Mouse (Mus musculus) CH12.LX (cell line): ENCODE results near the gene Cops3. TPM values are rescaled to one million over a fixed set of nuclear protein-coding genes. Genes with fewer than 3 reads are reported as not detected.
A peak's percentile ranks its signal among the peaks of the same experiment; 100 is the strongest.

Experiments used
- DNase-seq: peaks from one replicate; pipeline ENCODE4 v3.0.0-alpha.2; 2013; ENCODE audit errors: extremely low read depth
- H3K27ac ChIP-seq: 2 replicates; pipeline ENCODE4 v1.5.1; 2012; ENCODE audit warnings: low read depth, mild to moderate bottlenecking, control low read depth, moderate library complexity; ENCODE audit not compliant: insufficient read depth
- H3K27me3 ChIP-seq: replicated peaks from 2 replicates; pipeline ENCODE3; 2012; ENCODE audit warnings: inconsistent platforms
- H3K36me3 ChIP-seq, 2 experiments: replicated peaks in 1 of 2; 2 replicates each; pipeline versions ENCODE3 to v1.6.1; 2012; ENCODE audit warnings: inconsistent platforms in 1 of 2, low read length in 1 of 2, mild to moderate bottlenecking in 1 of 2, mixed read lengths in 1 of 2, moderate library complexity in 1 of 2; ENCODE audit not compliant: control insufficient read depth in 1 of 2, insufficient read depth in 1 of 2
- H3K4me1 ChIP-seq, 2 experiments: 2 replicates each; pipeline ENCODE4 v1.6.1; 2012; ENCODE audit warnings: inconsistent platforms in 1 of 2, moderate library complexity in 1 of 2; ENCODE audit not compliant: insufficient read depth in 2 of 2, control insufficient read depth in 1 of 2
- H3K4me2 ChIP-seq: 2 replicates; pipeline ENCODE4 v1.6.1; 2012; ENCODE audit warnings: low read depth, mild to moderate bottlenecking, control low read depth; ENCODE audit not compliant: poor library complexity, insufficient read depth, severe bottlenecking
- H3K4me3 ChIP-seq, 3 experiments: fragments of 150-350 bp in 1 of 3; sonication (generic) in 1 of 3; replicated peaks in 1 of 3; 2 replicates each; pipeline versions ENCODE3 to v1.5.1; 2011 to 2012; ENCODE audit warnings: low read depth in 2 of 3, low read length in 2 of 3, mild to moderate bottlenecking in 2 of 3, moderate library complexity in 2 of 3, control low read depth in 1 of 3, improper control_type of control experiment in 1 of 3, inconsistent platforms in 1 of 3, mixed read lengths in 1 of 3; ENCODE audit not compliant: poor library complexity in 1 of 3
- H3K79me2 ChIP-seq: replicated peaks from 2 replicates; pipeline ENCODE4 v1.6.1; 2012; ENCODE audit warnings: mild to moderate bottlenecking, moderate library complexity; ENCODE audit not compliant: control insufficient read depth, poor library complexity, insufficient read depth, severe bottlenecking; ENCODE audit errors: extremely low read depth
- H3K9ac ChIP-seq: 2 replicates; pipeline ENCODE4 v1.6.1; 2012; ENCODE audit warnings: low read depth, mild to moderate bottlenecking, control low read depth, moderate library complexity; ENCODE audit not compliant: insufficient read depth
- H3K9me3 ChIP-seq: replicated peaks from 2 replicates; pipeline ENCODE3; 2012; ENCODE audit warnings: low read length, inconsistent platforms, mixed read lengths
- BHLHE40 ChIP-seq: IDR thresholded peaks from 2 replicates; pipeline ENCODE4 v1.6.1; 2011; ENCODE audit warnings: mild to moderate bottlenecking, low read depth, low read length, improper control_type of control experiment
- CHD2 ChIP-seq: IDR thresholded peaks from 2 replicates; pipeline ENCODE4 v1.6.1; 2011; ENCODE audit warnings: low read length, improper control_type of control experiment
- E2F4 ChIP-seq: IDR thresholded peaks from 2 replicates; pipeline ENCODE4 v1.6.1; 2011; ENCODE audit warnings: low read depth, low read length, improper control_type of control experiment; ENCODE audit not compliant: insufficient replicate concordance
- EP300 ChIP-seq: IDR thresholded peaks from 2 replicates; pipeline ENCODE4 v1.6.1; 2011; ENCODE audit warnings: low read length, improper control_type of control experiment
- KAT2A ChIP-seq: IDR thresholded peaks from 2 replicates; pipeline ENCODE4 v1.6.1; 2012; ENCODE audit warnings: low read length, improper control_type of control experiment, inconsistent platforms; ENCODE audit not compliant: insufficient replicate concordance
- MAX ChIP-seq: IDR thresholded peaks from 2 replicates; pipeline ENCODE4 v1.6.1; 2011; ENCODE audit warnings: low read length, improper control_type of control experiment
- MAZ ChIP-seq: IDR thresholded peaks from 2 replicates; pipeline ENCODE4 v1.6.1; 2012; ENCODE audit warnings: low read depth, mild to moderate bottlenecking, inconsistent platforms, low read length, improper control_type of control experiment, moderate library complexity
- MEF2A ChIP-seq: IDR thresholded peaks from 2 replicates; pipeline ENCODE4 v1.6.1; 2014; ENCODE audit warnings: low read depth, mild to moderate bottlenecking, inconsistent platforms, low read length, improper control_type of control experiment, borderline replicate concordance
- MXI1 ChIP-seq: IDR thresholded peaks from 2 replicates; pipeline ENCODE4 v1.6.1; 2011; ENCODE audit warnings: mild to moderate bottlenecking, low read depth, low read length, improper control_type of control experiment
- MYC ChIP-seq: IDR thresholded peaks from 2 replicates; pipeline ENCODE4 v1.6.1; 2011; ENCODE audit warnings: low read depth, mild to moderate bottlenecking, improper control_type of control experiment, low read length
- NELFE ChIP-seq: IDR thresholded peaks from 2 replicates; pipeline ENCODE4 v1.6.1; 2011; ENCODE audit warnings: low read depth, low read length, improper control_type of control experiment
- SIN3A ChIP-seq: IDR thresholded peaks from 2 replicates; pipeline ENCODE4 v1.6.1; 2012; ENCODE audit warnings: low read length, improper control_type of control experiment, inconsistent platforms
- TBP ChIP-seq: conservative IDR thresholded peaks from 2 replicates; pipeline ENCODE4 v1.6.1; 2011; ENCODE audit warnings: low read depth, low read length, improper control_type of control experiment
- TCF12 ChIP-seq: IDR thresholded peaks from 2 replicates; pipeline ENCODE4 v1.6.1; 2014; ENCODE audit warnings: low read depth, mild to moderate bottlenecking, inconsistent platforms, low read length, improper control_type of control experiment
- USF1 ChIP-seq: IDR thresholded peaks from 2 replicates; pipeline ENCODE4 v1.6.1; 2014; ENCODE audit warnings: low read depth, mild to moderate bottlenecking, inconsistent platforms, low read length, improper control_type of control experiment
- USF2 ChIP-seq: conservative IDR thresholded peaks from 2 replicates; pipeline ENCODE4 v1.6.1; 2011; ENCODE audit warnings: low read depth, low read length, improper control_type of control experiment
- ZNF384 ChIP-seq: IDR thresholded peaks from 2 replicates; pipeline ENCODE4 v1.6.1; 2012; ENCODE audit warnings: low read depth, low read length, improper control_type of control experiment, inconsistent platforms
- dilution Hi-C: fragments of 300-500 bp; cut with MboI; formaldehyde crosslinking; loops from 2 replicates; pipeline ENCODE4 v1.14.3; 2020; ENCODE audit warnings: low sequenced_read_pairs; ENCODE audit not compliant: extremely low pct_unique_long_range_greater_than_20kb, extremely low pct_ligation_motif_present
- in situ Hi-C: fragments of 300-500 bp; cut with MboI; formaldehyde crosslinking; loops from 3 replicates; pipeline ENCODE4 v1.14.3; 2019; ENCODE audit warnings: low sequenced_read_pairs, low pct_ligation_motif_present, low pct_unique_long_range_greater_than_20kb, mixed read lengths
- polyA plus RNA-seq: library from polyadenylated mRNA; unstranded; fragments of >175 nt; gene quantifications from 2 replicates; pipeline ENCODE4 v1.2.1, GENCODE M21; 2012; ENCODE audit warnings: low read depth; ENCODE audit not compliant: insufficient read length
- total RNA-seq, 2 experiments: library from RNA; depleted of rRNA; stranded (reverse); fragments of 300-350 nt in 1 of 2; fragments of >200 nt in 1 of 2; gene quantifications; 2 replicates each; pipeline ENCODE4 v1.2.3; 2012 to 2014

The Cops3 gene
- total and polyA plus RNA-seq, 3 experiments, result 128 to 317 (median 267) TPM

- TF ChIP-seq TBP (peak; percentile 95), EP300 (no peak), TCF12 (peak; percentile 96), NELFE (peak; percentile 98), MAX (peak; percentile 63), MXI1 (no peak), KAT2A (0 out of 2 replicates have a peak, but pooled peaks have one; percentile 43), MEF2A (peak; percentile 60)
These were observed 29.8 kb downstream of the Cops3 start, which contains the start of gene Flcn (continued) for GRCm38 (mm10) chr11:59809670-59810474.

DNA sequence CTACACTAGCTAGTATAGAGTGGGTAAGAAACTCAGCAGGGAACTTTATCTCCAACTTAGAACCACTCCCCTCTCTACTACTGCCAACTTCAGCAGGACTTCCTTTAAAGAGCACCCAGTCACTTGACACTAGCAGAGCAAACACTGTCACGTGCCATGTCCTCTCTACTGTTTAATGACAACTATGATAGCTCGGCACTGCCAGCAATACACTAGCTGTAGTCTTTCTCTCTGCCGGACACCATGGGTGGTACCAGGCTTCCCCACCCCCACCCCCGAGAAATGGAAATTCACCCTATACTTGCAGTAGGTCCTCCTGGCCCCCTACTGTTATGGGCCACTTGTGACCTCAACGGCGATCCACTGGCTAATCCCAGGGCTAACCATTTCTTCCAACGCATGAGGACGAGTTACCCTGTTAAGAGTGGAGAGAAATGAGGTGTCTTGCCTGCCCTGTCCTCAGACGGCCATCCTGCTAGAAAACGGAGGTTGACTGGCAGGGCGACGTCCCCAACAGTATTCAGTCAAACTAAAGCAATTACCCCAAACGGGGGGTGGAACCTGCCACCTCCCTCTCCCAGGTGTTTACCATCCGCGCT is 30.5 kb downstream of the Cops3 start:
- dilution Hi-C loops, result no loop called here
- peaks cover 35 to 40% of the 10 kb centered on the region in 2 experiments for H3K36me3 ChIP-seq
- H3K4me3 ChIP-seq, result peak overlapping the region; percentile 67 to 96 (median 92)
- TF ChIP-seq MAZ (peak; percentile 28; the same call in 1 of the 2 replicates), SIN3A (peak; percentile 59; the same call in 1 of the 2 replicates), ZNF384 (no peak), USF2 (peak; percentile 55), E2F4 (no peak), USF1 (peak; percentile 65), CHD2 (peak; percentile 63), TBP (no peak), MYC (no peak), MXI1 (peak; percentile 50), BHLHE40 (peak; percentile 96), MAX (peak; percentile 74; the same call in 1 of the 2 replicates)
- TF ChIP-seq, all 38 proteins: peak for 8
- Histone ChIP-seq H3K79me2 (peaks cover 16% of the 10 kb centered on the region), H3K9me3 (no peaks in the 10 kb centered on the region), H3K27ac (peak overlapping the region; percentile 94), H3K4me2 (peak overlapping the region; percentile 89), H3K4me1 (peaks cover 9 to 61% of the 10 kb centered on the region in 2 experiments), H3K9ac (peak overlapping the region; percentile 97), H3K27me3 (no peaks in the 10 kb centered on the region)
- in situ Hi-C loops, result no loop called here
- DNase-seq, result peak; percentile 50
